Mouse (Mus musculus): ENCODE results near the gene Trpm8. TPM values are rescaled to one million over a fixed set of nuclear protein-coding genes. Genes with fewer than 3 reads are reported as not detected.

Gene Trpm8
- polyA plus RNA-seq, 1 experiment from 2014 or later, result not detected

DNA sequence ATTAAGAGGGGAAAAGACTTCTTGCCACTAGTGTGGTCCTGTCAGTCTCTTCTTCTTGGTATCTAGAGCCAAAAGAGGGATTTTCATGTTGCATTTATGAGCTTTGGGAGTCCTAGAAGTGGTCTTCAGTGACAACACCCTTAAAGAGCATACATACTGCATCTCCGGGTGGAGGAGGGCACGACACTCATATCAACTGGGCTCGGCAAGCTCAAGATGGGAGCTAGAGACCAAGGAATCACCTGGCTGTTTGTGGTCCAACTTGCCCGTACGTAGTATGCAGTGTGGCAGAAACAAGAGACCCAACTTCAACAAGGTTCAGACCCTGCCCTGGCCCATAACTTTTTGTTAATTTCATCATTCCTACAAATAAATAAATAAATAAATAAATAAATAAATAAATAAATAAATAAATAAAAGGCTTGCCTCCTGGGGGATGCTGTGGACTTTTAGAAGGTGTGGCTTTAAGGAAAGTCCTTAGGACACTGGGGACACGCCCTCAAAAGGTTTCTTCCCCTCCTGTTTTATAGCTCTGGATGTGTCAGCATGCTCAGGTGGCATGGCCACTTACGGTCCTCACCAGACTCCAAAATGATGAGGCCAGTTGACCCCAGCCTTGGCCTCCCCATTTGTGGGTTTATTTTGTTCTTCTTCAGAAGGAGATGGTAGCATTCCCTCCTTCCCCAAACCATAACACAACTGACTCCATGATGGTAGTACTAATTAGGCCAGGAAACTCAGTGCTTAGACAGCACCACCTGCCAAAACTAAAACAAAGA lies 20.2 kb downstream of the Trpm8 start:
- Histone ChIP-seq H3K4me1 (replicated peaks) (no peaks in the 10 kb centered on the region), H3K36me3 (no peaks in the 10 kb centered on the region), H3K27ac (no peak overlapping the region), H3K9ac (replicated peaks) (no peak overlapping the region), H3K27me3 (no peaks in the 10 kb centered on the region), H3K4me2 (no peak overlapping the region), H3K4me3 (replicated peaks) (no peak overlapping the region), H3K9me3 (peaks cover 80% of the 10 kb centered on the region)
- no peak for ATAC-seq (ENCODE audit: insufficient number of reproducible peaks, insufficient read depth, low FRiP score, low TSS enrichment, low read depth)
- WGBS, result 64% methylated on average over 7 of the region's 7 CpGs

DNA sequence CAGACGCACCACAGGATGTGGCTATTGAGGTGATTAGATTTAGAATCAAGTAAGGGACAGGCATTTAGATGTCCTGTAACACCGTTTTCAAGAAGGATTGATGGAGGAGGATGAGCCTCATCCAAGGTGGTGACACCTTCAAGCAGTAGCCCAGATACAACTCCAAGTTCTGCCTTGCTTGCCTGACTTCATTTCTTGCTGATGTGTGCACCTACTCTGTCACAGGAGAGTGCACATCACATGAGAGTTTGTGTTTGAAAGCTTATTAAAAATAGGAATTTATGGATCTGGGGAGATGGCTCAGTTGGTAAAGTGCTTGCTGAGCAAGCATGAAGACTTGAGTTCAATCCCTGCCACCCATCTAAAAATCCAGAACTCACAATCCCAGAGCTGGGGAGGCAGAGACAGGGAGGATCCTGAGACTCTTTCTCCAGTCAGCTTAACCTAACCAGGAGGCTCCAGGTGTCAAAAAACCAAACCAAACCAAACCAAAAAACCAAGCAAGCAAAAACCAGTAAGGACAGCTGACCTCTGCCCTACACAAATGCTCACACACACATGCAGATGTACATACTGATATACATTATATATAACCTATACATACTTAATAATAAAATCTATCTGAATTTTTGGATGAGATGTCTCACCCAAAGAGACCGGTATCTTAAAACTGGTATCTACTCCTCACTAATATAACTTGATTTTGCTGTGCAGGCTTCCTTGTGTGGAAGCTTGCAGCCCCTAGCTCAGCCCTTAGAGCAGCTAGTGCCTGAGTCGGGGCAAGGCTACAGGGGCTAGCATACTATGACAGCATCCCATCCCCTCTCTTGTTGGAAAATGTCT lies 21.4 kb downstream of the Trpm8 start:
- no peaks in the 10 kb centered on the region for H3K4me1 ChIP-seq (replicated peaks)
- peaks cover 89% of the 10 kb centered on the region for H3K9me3 ChIP-seq
- H3K4me3 ChIP-seq (replicated peaks), result no peak overlapping the region
- H3K4me2 ChIP-seq, result no peak overlapping the region
- 62% methylated on average over 4 of the region's 4 CpGs for WGBS
- H3K27me3 ChIP-seq, result no peaks in the 10 kb centered on the region
- H3K27ac ChIP-seq, result no peak overlapping the region
- no peak overlapping the region for H3K9ac ChIP-seq (replicated peaks)
- no peak for ATAC-seq (ENCODE audit: insufficient number of reproducible peaks, insufficient read depth, low FRiP score, low TSS enrichment, low read depth)
- no peaks in the 10 kb centered on the region for H3K36me3 ChIP-seq

DNA sequence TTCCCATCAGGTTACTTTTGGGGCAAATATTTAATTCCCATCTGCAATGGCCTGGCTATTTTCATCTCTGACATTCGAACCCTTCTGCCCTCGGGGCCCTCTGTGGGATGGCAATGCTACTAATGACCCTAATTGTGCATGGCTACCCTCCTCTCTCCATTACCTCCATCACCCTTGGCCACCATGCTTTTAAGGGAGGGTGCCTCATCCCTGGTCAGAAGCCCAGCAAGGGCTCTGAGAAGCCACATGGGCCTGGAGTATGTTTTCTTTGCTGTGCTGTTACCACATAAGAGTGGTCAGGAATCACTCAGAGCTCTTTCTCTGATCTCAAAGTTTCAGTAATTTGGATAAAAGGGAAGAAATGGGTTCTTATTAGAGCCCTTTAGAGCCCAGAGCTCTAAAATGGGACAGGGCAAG lies 22.1 kb downstream of the Trpm8 start:
- H3K4me3 ChIP-seq (replicated peaks), result no peak overlapping the region
- peaks cover 91% of the 10 kb centered on the region for H3K9me3 ChIP-seq
- H3K27ac ChIP-seq, result no peak overlapping the region
- no peak overlapping the region for H3K4me2 ChIP-seq
- 84% methylated on average over 2 of the region's 2 CpGs for WGBS
- no peak overlapping the region for H3K9ac ChIP-seq (replicated peaks)
- H3K36me3 ChIP-seq, result no peaks in the 10 kb centered on the region
- H3K4me1 ChIP-seq (replicated peaks), result no peaks in the 10 kb centered on the region
- no peak for ATAC-seq (ENCODE audit: insufficient number of reproducible peaks, insufficient read depth, low FRiP score, low TSS enrichment, low read depth)
- H3K27me3 ChIP-seq, result no peaks in the 10 kb centered on the region

- H3K4me3 ChIP-seq (replicated peaks), result no peak overlapping the region
- no peak overlapping the region for H3K4me2 ChIP-seq
- WGBS, result 38% methylated on average over 5 of the region's 5 CpGs
- H3K36me3 ChIP-seq, result no peaks in the 10 kb centered on the region
- H3K27ac ChIP-seq, result no peak overlapping the region
- peaks cover 94% of the 10 kb centered on the region for H3K9me3 ChIP-seq
- H3K4me1 ChIP-seq (replicated peaks), result no peaks in the 10 kb centered on the region
- ATAC-seq (ENCODE audit: insufficient number of reproducible peaks, insufficient read depth, low FRiP score, low TSS enrichment, low read depth), result peak; percentile 15
- no peak overlapping the region for H3K9ac ChIP-seq (replicated peaks)
- no peaks in the 10 kb centered on the region for H3K27me3 ChIP-seq
Measured at GRCm38 (mm10) chr1:88300301-88301050, 23.0 kb downstream of the Trpm8 start.

DNA sequence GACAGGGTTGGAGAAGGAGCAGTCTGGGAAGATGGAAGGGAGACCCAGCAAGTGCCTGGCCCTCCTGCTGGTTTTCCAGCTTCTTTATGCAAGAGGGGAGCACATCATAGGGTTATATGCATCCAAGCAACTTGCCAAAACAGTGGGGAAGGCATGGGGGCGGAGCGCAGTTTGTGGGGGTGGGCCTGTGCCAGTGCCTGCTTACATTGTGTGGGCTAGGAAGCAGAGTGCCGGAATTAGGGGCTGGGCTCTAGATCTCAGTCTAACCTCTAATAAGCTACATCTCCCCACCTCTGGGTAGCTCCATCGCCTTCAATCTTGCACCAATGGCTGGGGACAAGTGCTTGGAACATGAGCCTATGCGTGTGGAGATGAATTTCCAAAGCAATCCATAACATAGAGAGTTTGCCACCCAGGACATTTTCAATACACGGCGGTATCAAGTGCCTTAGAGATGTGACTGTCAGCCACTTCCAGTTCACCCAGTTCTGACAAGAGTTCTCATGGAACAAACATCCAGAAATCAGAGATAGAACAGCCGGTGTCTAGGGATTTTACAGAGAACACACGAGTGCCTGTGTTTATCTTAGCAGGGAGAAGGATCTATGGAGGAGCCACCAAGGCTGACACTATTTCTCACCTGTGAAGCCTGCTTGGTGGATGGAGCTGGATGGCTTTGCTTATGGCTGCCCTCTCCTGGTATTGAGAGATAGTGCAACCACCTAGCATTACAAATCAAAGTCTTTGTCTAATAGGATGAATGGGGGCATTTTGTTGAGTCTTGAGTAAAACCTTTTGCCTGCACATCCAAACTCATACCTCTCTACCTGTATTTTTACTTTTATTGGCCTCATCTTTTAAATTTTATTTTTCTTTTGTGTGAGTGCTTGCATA lies 23.9 kb downstream of the Trpm8 start:
- no peak for ATAC-seq (ENCODE audit: insufficient number of reproducible peaks, insufficient read depth, low FRiP score, low TSS enrichment, low read depth)
- Histone ChIP-seq H3K27ac (no peak overlapping the region), H3K4me1 (replicated peaks) (no peaks in the 10 kb centered on the region), H3K9ac (replicated peaks) (no peak overlapping the region), H3K4me3 (replicated peaks) (no peak overlapping the region), H3K9me3 (peaks cover 93% of the 10 kb centered on the region), H3K4me2 (no peak overlapping the region), H3K36me3 (no peaks in the 10 kb centered on the region), H3K27me3 (no peaks in the 10 kb centered on the region)
- WGBS, result 67% methylated on average over 9 of the region's 9 CpGs

- H3K27me3 ChIP-seq, result no peaks in the 10 kb centered on the region
- H3K27ac ChIP-seq, result no peak overlapping the region
- no peak for ATAC-seq (ENCODE audit: insufficient number of reproducible peaks, insufficient read depth, low FRiP score, low TSS enrichment, low read depth)
- H3K4me1 ChIP-seq (replicated peaks), result no peaks in the 10 kb centered on the region
- no peak overlapping the region for H3K9ac ChIP-seq (replicated peaks)
- WGBS, result 66% methylated on average over 14 of the region's 14 CpGs
- no peaks in the 10 kb centered on the region for H3K36me3 ChIP-seq
- no peak overlapping the region for H3K4me2 ChIP-seq
- peaks cover 93% of the 10 kb centered on the region for H3K9me3 ChIP-seq
- no peak overlapping the region for H3K4me3 ChIP-seq (replicated peaks)
Measured at GRCm38 (mm10) chr1:88302057-88302740, 24.7 kb downstream of the Trpm8 start.

DNA sequence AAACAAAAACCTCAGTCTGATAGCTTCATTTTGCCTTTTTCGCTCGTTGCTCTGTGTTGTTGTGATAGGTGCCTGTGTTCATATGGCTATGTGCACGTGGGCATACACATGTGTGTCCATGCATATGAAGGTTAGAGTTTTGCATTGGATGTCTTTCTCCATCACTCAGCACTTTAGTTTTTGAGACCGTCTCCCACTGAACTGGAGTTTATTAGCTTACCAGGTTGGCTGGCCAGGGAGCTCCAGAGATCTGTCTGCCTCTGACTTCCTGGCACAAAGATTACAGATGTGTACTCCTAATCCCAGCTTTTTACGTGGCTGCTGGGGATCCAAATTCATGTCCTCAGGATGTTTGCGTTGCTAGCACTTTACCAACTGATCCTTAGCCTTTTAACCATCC lies 26.3 kb downstream of the Trpm8 start:
- ATAC-seq (ENCODE audit: insufficient number of reproducible peaks, insufficient read depth, low FRiP score, low TSS enrichment, low read depth), result no peak
- Histone ChIP-seq H3K36me3 (no peaks in the 10 kb centered on the region), H3K4me2 (no peak overlapping the region), H3K9ac (replicated peaks) (no peak overlapping the region), H3K9me3 (peaks cover 94% of the 10 kb centered on the region), H3K27ac (no peak overlapping the region), H3K4me3 (replicated peaks) (no peak overlapping the region), H3K4me1 (replicated peaks) (no peaks in the 10 kb centered on the region), H3K27me3 (no peaks in the 10 kb centered on the region)
- 63% methylated on average over 6 of the region's 6 CpGs for WGBS

DNA sequence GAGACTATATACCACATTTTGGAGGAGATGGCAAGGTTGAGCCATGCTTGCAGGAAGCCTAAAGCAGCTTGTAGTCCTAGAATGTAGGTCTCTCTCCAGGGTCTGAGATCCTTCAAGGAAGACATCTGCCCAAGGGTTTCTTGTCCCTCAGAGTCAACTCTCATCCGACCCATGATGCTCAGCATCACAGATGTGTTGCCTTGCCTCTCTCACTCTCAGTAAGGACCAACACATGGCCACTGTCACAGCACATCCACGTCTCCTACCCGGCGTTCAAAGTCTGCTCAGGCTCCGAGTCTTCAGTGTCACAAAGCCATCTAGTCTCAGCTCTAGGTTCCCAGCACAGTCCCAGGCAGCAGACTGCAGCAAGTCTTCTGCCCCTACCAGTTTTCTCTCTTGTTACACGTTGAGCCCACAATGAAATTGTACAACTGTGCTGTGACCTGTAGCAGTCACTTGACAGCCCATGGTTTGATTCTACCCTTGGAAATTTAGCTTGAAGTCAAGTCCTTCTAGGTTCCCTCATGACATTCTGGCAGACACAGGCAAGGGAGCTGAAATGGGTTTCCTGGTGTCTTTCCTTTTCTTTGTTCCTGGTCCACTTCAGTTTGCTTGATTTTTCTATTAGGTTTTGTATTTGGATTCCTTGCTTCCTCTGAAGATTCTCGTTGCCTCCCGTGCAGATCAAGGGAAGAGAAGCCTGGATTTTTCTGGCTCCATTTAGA lies 27.0 kb downstream of the Trpm8 start:
- WGBS, result 65% methylated on average over 8 of the region's 8 CpGs
- Histone ChIP-seq H3K27me3 (no peaks in the 10 kb centered on the region), H3K4me1 (replicated peaks) (no peaks in the 10 kb centered on the region), H3K4me3 (replicated peaks) (no peak overlapping the region), H3K9ac (replicated peaks) (no peak overlapping the region), H3K27ac (no peak overlapping the region), H3K36me3 (no peaks in the 10 kb centered on the region), H3K4me2 (no peak overlapping the region), H3K9me3 (peaks cover 94% of the 10 kb centered on the region)
- ATAC-seq (ENCODE audit: insufficient number of reproducible peaks, insufficient read depth, low FRiP score, low TSS enrichment, low read depth), result no peak

DNA sequence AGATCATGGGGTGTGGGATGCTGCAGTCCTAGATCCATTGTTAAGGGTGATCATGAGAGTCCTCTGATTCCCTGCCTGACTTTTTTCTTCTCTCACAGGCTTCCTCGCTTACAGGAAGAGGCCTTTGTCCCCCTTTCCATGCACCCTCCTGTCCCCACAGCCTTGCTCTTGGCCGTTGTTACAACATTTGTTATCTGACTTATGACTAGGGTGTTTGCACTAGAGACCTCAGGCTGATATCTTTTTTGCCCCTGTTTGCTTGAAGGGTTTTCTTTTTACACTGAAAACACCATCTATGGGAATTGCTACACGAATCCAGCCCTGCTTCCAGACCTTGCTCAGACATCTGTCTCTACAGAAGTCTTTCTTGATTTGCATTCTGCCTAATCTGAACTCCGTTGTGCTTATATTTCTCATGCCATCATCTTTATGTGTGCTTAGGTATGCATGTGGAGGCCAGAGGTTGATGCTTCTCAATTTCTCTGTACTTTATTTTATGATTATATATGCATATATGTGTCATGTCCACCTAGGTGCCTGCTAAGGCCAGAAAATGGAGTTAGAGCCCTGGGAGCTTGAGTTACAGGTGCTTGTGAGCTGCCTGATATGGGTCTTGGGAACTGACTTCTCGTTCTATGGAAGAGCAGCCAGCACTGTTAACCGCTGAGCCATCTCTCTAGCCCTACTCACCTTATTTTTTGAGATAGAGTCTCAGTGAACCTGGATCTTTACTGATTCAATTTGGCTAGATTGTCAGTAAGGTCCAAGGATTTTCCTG lies 27.7 kb downstream of the Trpm8 start:
- H3K9me3 ChIP-seq, result peaks cover 94% of the 10 kb centered on the region
- H3K4me3 ChIP-seq (replicated peaks), result no peak overlapping the region
- H3K4me2 ChIP-seq, result no peak overlapping the region
- H3K9ac ChIP-seq (replicated peaks), result no peak overlapping the region
- H3K27me3 ChIP-seq, result no peaks in the 10 kb centered on the region
- H3K36me3 ChIP-seq, result no peaks in the 10 kb centered on the region
- H3K4me1 ChIP-seq (replicated peaks), result no peaks in the 10 kb centered on the region
- 50% methylated on average over 6 of the region's 6 CpGs for WGBS
- H3K27ac ChIP-seq, result no peak overlapping the region
- no peak for ATAC-seq (ENCODE audit: insufficient number of reproducible peaks, insufficient read depth, low FRiP score, low TSS enrichment, low read depth)

Data from limb, embryonic 12.5 days (tissue).